Mouse (Mus musculus) v-Abl transformed pro-B cells (cell line): ENCODE results near the gene Ldlrad3.

Experiments
- in situ Hi-C, 2 experiments: fragments of 400-800 bp; cut with MboI; formaldehyde crosslinking; loops; one replicate each; pipeline ENCODE4 v1.15.1; 2025; ENCODE audit not compliant: unreplicated experiment in 2 of 2

The Ldlrad3 gene

DNA sequence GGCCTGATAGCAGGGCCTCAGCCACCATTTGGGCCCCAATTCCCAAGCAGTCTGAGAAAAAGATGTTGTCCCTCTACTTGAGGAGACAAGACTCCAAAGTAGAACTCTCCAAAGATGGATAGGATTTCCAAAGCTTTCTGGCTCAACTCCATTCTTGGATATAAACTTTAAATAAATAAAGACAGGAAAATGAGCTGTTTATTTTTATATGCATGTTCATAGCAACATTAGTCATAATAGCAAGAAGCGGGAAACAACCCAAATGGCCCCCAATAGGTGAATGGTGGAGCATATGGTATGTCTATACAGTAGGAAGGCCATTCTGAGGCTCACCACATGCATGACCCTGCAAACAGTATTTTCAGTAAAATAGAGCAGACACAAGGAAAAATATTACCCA is 251.2 kb downstream of the Ldlrad3 start:
- in situ Hi-C loops: no loop called here

DNA sequence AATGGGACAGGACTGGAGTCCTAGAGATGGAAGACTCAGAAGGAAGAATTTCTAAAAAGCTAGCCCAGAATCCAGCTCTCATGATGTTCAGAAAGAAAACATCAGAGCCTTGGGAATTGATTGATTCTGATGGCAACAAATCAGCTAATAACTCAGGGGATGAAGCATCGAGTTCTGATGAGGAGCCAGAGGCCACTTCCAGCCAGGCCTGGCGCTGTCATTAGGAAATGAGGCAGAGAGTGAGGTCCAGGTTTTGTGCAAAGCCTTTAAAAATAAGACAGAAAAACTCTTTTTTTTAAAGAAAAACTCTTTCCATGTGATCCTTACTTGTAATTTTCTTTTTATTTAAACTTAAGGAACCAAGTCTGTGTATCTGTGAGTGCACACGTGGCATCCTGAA is 252.9 kb downstream of the Ldlrad3 start:
- in situ Hi-C loops: no loop called here

DNA sequence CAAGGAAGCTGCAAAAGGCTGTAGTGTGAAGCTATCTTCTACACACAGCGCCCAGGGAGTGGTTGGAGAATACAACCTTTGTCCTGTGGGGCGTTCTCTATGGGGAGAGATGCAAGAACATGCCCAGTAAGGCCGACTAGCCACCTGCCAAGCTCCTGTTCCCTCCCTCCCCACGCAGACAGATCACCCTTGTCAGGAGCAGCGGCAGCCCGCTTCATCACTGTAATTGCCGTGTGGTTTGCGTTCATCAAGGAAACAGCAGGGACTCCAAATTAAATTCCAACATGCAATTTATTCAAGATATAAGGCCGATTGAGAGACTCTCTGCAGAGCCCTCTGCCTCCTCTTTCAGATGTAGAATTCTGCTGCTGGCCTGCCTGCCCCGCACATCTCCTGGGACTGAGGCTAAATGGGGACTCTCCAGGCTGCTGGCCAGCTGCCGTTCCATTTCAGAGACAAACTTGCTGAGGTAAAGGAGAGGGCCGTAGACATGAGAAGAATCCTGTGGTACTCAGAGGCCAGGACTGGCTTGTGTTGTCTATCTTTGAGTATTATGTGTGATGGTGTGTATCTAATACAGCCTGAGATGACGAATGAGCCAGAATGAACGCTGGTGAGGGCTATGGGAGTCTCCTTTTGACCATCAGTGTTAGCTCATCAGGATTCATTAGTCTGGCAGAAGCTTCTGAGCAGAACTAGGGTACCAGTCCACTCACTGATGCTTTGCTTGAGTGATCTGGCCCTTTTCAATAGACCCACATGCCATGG is 253.8 kb downstream of the Ldlrad3 start:
- in situ Hi-C loops: no loop called here

DNA sequence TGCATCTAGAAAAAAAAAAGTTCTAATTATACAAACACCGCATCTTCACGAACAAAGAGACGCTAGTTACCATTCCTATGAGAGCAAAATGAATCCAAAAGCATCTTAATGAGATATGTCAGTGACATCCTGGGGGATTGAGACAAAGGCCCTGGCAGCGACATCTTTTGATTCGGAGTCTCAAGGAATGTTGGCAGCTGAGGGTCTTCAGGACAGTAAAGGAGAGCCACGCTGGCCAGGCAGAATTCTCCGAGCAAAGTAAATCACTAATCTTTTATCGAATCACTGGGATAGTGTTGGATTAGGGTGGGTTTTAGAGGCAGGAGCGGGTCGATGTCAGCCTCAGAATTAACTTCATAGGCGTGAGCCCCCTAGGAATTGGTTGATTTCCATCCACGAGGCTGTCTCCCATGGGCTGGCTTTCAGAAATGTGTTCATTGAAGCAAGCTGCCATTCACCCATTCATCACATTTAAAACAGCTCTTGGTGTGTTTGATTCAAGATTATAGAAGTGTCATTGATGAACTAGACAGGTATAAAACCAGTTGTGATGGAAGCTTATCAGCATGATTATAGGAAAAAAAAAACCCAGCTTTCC is 260.5 kb downstream of the Ldlrad3 start:
- in situ Hi-C loops: no loop called here

DNA sequence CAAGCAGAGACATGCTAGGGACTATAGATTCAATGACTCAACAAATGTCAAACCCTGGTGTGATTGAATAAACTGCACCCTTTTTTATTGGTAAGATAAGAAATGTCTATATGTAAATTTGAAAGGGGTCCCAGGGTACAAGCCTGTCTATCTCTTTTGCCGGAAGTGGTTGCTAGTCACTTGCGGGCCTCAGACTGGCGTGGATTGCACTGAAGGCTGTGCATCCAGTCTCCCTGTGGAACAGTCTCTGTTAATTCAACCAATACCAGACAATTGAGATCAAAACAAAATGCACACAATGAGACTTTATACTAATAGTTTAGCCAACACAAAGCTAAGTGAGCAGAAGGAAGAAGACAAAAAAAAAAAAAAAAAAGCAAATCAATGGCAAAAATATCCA is 261.0 kb downstream of the Ldlrad3 start:
- in situ Hi-C loops: no loop called here

DNA sequence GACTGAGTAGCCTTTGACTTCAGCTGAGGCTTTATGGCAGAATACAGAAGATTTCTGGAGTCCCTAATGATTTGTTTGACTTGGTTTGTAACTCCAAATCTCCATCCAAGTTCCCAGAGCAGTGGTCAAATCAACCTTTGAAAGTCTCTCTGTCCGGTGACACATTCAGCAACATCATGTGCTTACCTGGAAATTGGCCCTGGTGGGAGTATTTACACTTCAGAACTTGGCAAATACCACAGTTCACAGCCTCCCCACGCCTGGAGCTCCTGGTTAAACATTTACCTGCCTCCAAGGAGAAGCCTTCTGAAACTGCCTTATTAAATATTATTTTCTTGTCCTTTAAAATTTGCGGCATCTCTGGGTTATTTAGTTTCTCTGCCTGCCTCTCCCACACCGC is 263.0 kb downstream of the Ldlrad3 start:
- in situ Hi-C loops: loop anchor here in 1 of 2 experiments (25.0 kb wide), 1 partner anchor 364 kb away; no protein-coding TSS in a partner anchor

DNA sequence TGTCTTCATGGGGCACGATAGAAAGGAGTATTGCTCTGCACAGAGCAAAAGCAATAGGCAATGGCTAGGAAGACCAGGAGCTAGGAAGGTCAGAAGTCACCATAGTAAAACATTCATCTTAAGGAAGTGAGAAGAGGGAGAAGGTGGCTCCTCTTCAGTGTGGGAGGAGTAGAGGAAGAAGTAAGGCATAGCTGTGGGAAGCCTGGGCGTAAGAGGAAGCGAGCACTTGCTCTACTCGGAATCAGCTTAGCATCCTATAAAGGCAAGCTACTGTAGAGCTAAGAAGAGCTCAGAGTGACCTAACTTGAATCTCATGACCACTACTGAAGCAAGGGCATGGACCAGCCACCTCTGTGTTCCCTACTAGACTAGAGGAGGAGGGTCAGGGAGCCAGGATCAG is 263.9 kb downstream of the Ldlrad3 start:
- in situ Hi-C loops: loop anchor here in 1 of 2 experiments (25.0 kb wide), 1 partner anchor 365 kb away; no protein-coding TSS in a partner anchor

DNA sequence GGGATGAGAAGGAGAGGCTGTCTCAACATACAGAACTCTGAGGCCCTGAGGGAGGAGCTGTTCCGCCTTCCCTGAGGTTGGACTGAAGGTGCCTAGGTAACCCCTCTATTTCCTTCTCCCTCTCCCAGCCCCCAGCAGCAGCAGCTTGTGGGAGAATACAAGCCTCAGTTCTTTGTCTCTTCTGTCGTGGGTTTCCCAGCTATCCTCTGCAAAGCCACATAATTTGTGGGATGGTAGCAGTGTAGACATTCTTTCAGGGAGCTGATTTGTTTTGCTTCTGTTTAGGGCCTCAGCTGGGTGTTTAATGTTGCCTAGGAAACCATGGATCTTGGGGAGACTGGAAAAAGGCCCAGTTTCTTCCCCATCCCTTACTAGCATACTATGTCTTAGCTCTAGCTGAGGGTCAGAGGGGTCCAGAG is 266.0 kb downstream of the Ldlrad3 start:
- in situ Hi-C loops: loop anchor here in 1 of 2 experiments (25.0 kb wide), 1 partner anchor 367 kb away; no protein-coding TSS in a partner anchor

DNA sequence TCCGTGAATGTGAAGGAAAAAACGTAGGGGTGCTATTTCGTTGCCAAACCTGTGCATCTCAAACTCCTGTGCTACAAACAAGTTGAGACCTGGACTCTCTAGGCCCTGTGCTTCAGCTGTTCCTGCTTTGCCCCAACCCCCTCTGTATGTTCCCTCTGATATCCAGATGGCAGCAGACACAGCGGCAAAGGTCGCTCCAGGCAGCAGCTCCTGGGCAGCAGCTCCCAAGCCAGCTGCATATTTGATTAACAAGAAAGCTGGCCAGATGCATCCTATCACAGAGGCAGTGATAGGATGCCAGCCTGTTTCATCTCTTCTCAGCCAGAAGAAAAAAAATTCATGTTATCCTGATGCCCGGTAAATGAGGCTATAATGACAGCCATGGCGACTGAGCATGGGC is 267.7 kb downstream of the Ldlrad3 start:
- in situ Hi-C loops: loop anchor here in 1 of 2 experiments (10.0 to 25.0 kb wide), 2 partner anchors 96 to 369 kb away; no protein-coding TSS in a partner anchor

DNA sequence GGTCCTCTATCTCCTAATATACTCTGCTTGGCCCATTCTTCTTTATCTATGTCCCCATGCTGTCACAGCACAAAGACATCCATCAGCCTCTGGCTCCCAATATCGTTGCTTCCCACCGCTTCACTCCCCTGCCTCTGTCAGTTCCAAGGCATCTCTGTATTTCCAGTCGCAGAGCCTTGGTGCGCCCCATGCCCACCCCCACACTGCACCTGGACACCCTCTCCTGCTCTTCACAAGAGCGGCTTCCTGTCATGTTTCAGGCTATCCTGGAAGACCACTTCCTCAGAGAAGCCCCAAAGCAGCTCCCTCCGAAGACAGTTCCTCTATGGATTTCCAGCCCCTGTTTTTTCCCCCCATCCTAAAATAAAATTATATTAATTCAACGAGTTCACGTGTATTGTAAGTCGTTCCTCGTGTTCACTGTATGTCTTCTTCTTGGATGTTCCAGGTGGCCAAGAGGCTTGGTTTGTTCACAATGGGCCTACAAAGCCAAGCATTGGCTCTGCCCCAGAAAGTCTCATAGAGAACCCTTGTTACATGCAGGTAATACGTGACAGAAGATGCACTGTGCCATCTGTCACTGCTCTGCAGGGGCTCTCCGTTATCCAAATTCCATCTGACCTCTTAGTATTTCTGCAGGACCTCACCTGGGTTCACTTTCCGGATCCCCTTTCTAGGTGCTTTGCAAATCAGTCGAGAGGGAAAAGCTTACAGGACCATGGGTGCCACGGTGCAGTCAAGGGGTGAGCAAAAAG is 276.7 kb downstream of the Ldlrad3 start:
- in situ Hi-C loops: loop anchor here (5.0 to 25.0 kb wide), 9 partner anchors 105 to 1435 kb away; no protein-coding TSS in a partner anchor

DNA sequence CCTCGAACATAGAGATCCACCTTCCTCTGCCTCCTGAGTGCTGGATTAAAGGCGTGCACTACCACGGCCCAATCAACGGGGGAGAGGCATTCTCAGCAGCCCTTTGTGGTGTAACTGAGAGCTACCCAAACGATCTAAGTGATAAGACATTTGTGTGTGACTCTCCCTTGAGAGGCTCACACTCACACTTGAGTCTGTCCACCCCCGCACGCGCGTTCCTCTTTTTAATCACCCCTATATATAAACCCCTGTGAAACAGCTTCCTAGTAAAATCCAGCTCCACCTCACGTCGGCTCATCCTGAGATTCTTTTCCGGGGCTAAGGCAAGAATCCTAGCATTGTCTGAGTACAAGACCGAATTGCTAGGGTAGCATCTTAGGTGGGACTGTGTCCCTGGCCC is 277.4 kb downstream of the Ldlrad3 start:
- in situ Hi-C loops: loop anchor here (5.0 to 25.0 kb wide), 7 partner anchors 204 to 1436 kb away; no protein-coding TSS in a partner anchor

DNA sequence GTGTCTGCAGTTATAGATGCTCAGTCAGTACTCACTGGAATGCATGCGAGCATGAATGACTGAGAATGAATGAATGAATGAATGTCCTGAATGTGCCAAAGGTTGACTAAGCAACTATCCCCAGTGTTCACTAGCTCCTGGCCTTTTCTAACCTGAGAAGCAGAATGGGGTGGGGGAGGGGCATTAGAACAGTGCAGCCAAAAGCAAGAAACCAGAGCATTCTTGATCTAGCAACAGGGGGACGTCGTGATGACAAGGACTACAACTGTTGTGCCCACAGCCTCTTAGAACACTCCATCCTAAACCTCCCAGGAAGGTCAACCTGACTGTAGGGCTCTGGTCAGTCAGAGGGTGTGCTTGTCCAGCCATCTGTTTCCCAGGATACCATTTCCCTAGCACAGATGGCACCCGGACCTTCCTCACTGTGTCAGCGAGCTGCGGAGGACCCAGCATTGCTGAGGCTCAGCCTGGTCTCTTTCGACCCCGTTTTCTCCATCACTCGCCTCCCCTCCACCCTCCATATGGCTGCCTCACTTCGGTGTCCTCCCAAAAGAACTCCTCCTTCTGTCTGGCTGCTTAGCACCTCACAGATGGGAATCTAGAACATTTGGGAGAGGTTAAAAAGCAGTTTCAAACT is 278.7 kb downstream of the Ldlrad3 start:
- in situ Hi-C loops: loop anchor here (5.0 to 25.0 kb wide), 7 partner anchors 203 to 1437 kb away; no protein-coding TSS in a partner anchor

DNA sequence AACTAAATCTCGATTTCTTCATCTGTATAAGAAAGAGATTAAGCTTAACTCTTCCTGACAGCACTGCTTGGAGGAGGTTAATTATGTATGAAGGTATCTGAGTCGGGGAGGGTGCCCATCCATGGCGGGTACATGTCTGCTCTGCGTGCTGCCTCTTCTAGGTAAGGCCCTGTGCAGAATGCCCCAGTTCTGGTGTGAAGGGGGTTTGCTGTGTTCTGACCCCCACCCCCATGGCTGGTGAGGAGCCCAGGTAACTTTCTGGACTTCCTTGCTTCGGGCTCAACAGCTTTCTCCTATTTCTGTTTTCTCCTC is 279.9 kb downstream of the Ldlrad3 start:
- in situ Hi-C loops: loop anchor here (5.0 to 25.0 kb wide), 7 partner anchors 202 to 1438 kb away; no protein-coding TSS in a partner anchor

DNA sequence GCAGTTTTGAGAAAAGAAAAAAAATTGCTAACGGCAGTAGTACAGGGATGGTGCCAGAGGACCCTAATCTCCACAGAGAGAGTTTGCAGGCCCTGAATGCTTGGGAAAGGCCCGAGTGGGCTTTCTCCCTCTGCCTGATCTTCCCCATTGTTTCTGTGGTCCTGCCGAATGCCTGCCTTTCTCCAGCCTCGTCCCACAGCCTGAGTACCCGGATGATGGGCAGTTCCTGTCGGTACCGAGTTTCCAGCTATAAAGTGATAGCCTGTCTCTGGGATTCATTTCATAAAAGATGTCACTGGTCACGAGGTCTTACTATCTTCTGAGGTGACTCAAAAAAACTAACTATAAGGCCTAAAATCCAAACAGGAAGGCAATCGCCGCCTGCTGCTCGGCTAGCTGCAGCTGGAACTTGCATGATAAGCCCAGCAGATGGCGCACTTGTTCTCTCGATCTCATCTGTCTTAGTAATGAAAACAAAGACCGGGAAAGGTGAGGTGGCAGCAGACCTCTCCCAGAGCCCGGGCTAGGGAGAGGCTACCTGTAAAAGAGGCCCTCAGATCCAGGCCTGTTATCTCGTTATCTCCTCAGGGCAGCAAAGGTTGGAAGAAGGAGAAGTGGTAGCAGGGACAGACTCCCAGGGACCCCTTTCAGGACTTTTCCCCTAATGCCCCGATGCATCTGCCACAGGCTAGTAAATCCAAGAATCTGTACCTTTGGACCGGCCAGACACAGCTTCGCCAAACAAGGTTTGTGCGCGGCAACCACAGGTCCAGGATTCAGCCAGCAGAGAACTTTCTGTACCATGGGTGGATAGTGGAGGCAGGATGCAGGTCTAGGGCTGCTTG is 280.4 kb downstream of the Ldlrad3 start:
- in situ Hi-C loops: loop anchor here (5.0 to 25.0 kb wide), 7 partner anchors 201 to 1439 kb away; no protein-coding TSS in a partner anchor

DNA sequence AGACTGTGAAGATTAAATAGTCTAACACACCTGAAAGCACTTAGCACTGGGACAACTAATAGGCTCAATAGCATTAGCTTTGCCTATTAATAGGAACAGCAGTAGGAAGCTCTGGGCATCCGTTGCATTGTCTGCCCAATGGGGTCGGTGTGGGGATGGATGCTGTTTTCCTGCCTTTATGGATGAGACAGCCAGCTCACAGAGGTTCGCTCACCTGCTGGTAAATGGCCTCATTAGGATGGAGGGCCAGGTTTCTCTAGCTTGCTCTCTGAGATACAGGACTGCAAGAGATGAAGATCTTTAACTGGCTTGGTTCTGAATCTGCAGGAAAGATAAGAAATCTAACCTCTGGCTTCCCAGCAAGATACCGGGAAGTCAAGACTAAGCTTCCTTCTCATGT is 284.0 kb downstream of the Ldlrad3 start:
- in situ Hi-C loops: loop anchor here (5.0 to 25.0 kb wide), 11 partner anchors 120 to 1443 kb away; partner anchors contain the start of gene Fjx1 (in 1 of the 2)
